Mouse (Mus musculus): Measurements from ENCODE around the gene Gsto2. TPM values are rescaled to one million over a fixed set of nuclear protein-coding genes. Genes with fewer than 3 reads are reported as not detected.

The Gsto2 gene
- polyA plus RNA-seq (2012; rRNA removed) = 0.08 and 0.28 TPM in 2 replicates
- polyA plus RNA-seq (2014; fragmentation: Nextera tagmentation; extraction: Ambion mirVana) = 0.11 and 0.37 TPM in 2 replicates

- Histone ChIP-seq H3K4me1 (replicated peaks; ENCODE audit: control insufficient read depth in 2 of 2, insufficient read depth in 2 of 2, low read length in 1 of 2) (peaks cover 4 to 8% of the 10 kb centered on the region in 2 experiments), H3K9me3 (ENCODE audit: control insufficient read depth, low read length) (no peaks in the 10 kb centered on the region), H3K9ac (replicated peaks) (peak within 1 kb of the TSS; percentile 70), H3K4me3 (ENCODE audit: insufficient read depth in 1 of 2, low read depth in 2 of 2, low read length in 2 of 2) (peak within 1 kb of the TSS; percentile 72 to 93), H3K4me2 (ENCODE audit: low read depth) (peak within 1 kb of the TSS; percentile 81), H3K27ac (no peak within 1 kb of the TSS), H3K36me3 (replicated peaks; ENCODE audit: control insufficient read depth, insufficient read depth, low read depth) (no peaks in the 10 kb centered on the region), H3K27me3 (ENCODE audit: control insufficient read depth, insufficient read depth, low read length) (no peaks in the 10 kb centered on the region)
- ATAC-seq (ENCODE audit: insufficient read depth) (peak; percentile 100), DNase-seq (ENCODE audit: low read depth in 3 of 3, low spot score in 3 of 3) (peak; percentile 86 to 88 (median 88))
- under 1% methylated on average over 49 of the region's 49 CpGs for WGBS (ENCODE audit: insufficient replicate concordance)
- TF ChIP-seq EP300 (IDR thresholded peaks at IDR 0.05; ENCODE audit: low read depth) = peak; percentile 35; the same call in 1 of the 2 replicates
- peak; percentile 70 for TF ChIP-seq CTCF (IDR thresholded peaks at IDR 0.05; ENCODE audit: low read depth)
Observed at GRCm38 (mm10) chr19:47865353-47865947, at the start of gene Gsto2. Gsto2 (plus strand) TSS chr19:47865534.

GRCm38 (mm10) chr19:47817692-47818091, 47.6 kb upstream of the Gsto2 start:
- no peaks in the 10 kb centered on the region for H3K4me1 ChIP-seq (replicated peaks; ENCODE audit: control insufficient read depth in 2 of 2, insufficient read depth in 2 of 2, low read length in 1 of 2)
- H3K9ac ChIP-seq (replicated peaks) = no peak overlapping the region
- ATAC-seq (ENCODE audit: insufficient read depth) (no peak), DNase-seq (ENCODE audit: low read depth in 3 of 3, low spot score in 3 of 3) (no peak)
- no peak for TF ChIP-seq EP300 (IDR thresholded peaks at IDR 0.05; ENCODE audit: low read depth)
- no peak for TF ChIP-seq CTCF (IDR thresholded peaks at IDR 0.05; ENCODE audit: low read depth)
- H3K27ac ChIP-seq = no peak overlapping the region
- no peaks in the 10 kb centered on the region for H3K9me3 ChIP-seq (ENCODE audit: control insufficient read depth, low read length)
- 66% methylated on average over 9 of the region's 9 CpGs for WGBS (ENCODE audit: insufficient replicate concordance)
- no peak overlapping the region for H3K4me3 ChIP-seq (ENCODE audit: insufficient read depth in 1 of 2, low read depth in 2 of 2, low read length in 2 of 2)
- no peak overlapping the region for H3K4me2 ChIP-seq (ENCODE audit: low read depth)
- no peaks in the 10 kb centered on the region for H3K27me3 ChIP-seq (ENCODE audit: control insufficient read depth, insufficient read depth, low read length)
- H3K36me3 ChIP-seq (replicated peaks; ENCODE audit: control insufficient read depth, insufficient read depth, low read depth) = no peaks in the 10 kb centered on the region

- ATAC-seq (ENCODE audit: insufficient read depth) = no peak
Observed at GRCm38 (mm10) chr19:47820832-47821493, 44.4 kb upstream of the Gsto2 start.

GRCm38 (mm10) chr19:47821494-47821872, 43.9 kb upstream of the Gsto2 start:
- no peak overlapping the region for H3K9ac ChIP-seq (replicated peaks)
- ATAC-seq (ENCODE audit: insufficient read depth) (no peak), DNase-seq (ENCODE audit: low read depth in 3 of 3, low spot score in 3 of 3) (no peak)
- no peaks in the 10 kb centered on the region for H3K4me1 ChIP-seq (replicated peaks; ENCODE audit: control insufficient read depth in 2 of 2, insufficient read depth in 2 of 2, low read length in 1 of 2)
- H3K4me2 ChIP-seq (ENCODE audit: low read depth) = no peak overlapping the region
- H3K9me3 ChIP-seq (ENCODE audit: control insufficient read depth, low read length) = no peaks in the 10 kb centered on the region
- no peak overlapping the region for H3K4me3 ChIP-seq (ENCODE audit: insufficient read depth in 1 of 2, low read depth in 2 of 2, low read length in 2 of 2)
- no peaks in the 10 kb centered on the region for H3K36me3 ChIP-seq (replicated peaks; ENCODE audit: control insufficient read depth, insufficient read depth, low read depth)
- TF ChIP-seq CTCF (IDR thresholded peaks at IDR 0.05; ENCODE audit: low read depth) (no peak), EP300 (IDR thresholded peaks at IDR 0.05; ENCODE audit: low read depth) (no peak)
- H3K27ac ChIP-seq = no peak overlapping the region
- 22% methylated on average over 7 of the region's 7 CpGs for WGBS (ENCODE audit: insufficient replicate concordance)
- H3K27me3 ChIP-seq (ENCODE audit: control insufficient read depth, insufficient read depth, low read length) = no peaks in the 10 kb centered on the region

More at GRCm38 (mm10) chr19:47820832-47821493, 44.4 kb upstream of the Gsto2 start:
- no peak overlapping the region for H3K27ac ChIP-seq
- no peaks in the 10 kb centered on the region for H3K4me1 ChIP-seq (replicated peaks; ENCODE audit: control insufficient read depth in 2 of 2, insufficient read depth in 2 of 2, low read length in 1 of 2)
- H3K36me3 ChIP-seq (replicated peaks; ENCODE audit: control insufficient read depth, insufficient read depth, low read depth) = no peaks in the 10 kb centered on the region
- H3K9ac ChIP-seq (replicated peaks) = no peak overlapping the region
- no peak overlapping the region for H3K4me2 ChIP-seq (ENCODE audit: low read depth)
- TF ChIP-seq EP300 (IDR thresholded peaks at IDR 0.05; ENCODE audit: low read depth) (no peak), CTCF (IDR thresholded peaks at IDR 0.05; ENCODE audit: low read depth) (peak; percentile 75)
- WGBS (ENCODE audit: insufficient replicate concordance) = 19% methylated on average over 8 of the region's 9 CpGs
- no peaks in the 10 kb centered on the region for H3K9me3 ChIP-seq (ENCODE audit: control insufficient read depth, low read length)
- no peaks in the 10 kb centered on the region for H3K27me3 ChIP-seq (ENCODE audit: control insufficient read depth, insufficient read depth, low read length)
- peak in 2 of 3 experiments; percentile 29 to 43 for DNase-seq (ENCODE audit: low read depth in 3 of 3, low spot score in 3 of 3)
- H3K4me3 ChIP-seq (ENCODE audit: insufficient read depth in 1 of 2, low read depth in 2 of 2, low read length in 2 of 2) = no peak overlapping the region

- Histone ChIP-seq H3K27me3 (ENCODE audit: control insufficient read depth, insufficient read depth, low read length) (no peaks in the 10 kb centered on the region), H3K4me1 (replicated peaks; ENCODE audit: control insufficient read depth in 2 of 2, insufficient read depth in 2 of 2, low read length in 1 of 2) (no peaks in the 10 kb centered on the region), H3K4me2 (ENCODE audit: low read depth) (no peak overlapping the region), H3K9ac (replicated peaks) (no peak overlapping the region), H3K36me3 (replicated peaks; ENCODE audit: control insufficient read depth, insufficient read depth, low read depth) (no peaks in the 10 kb centered on the region), H3K4me3 (ENCODE audit: insufficient read depth in 1 of 2, low read depth in 2 of 2, low read length in 2 of 2) (no peak overlapping the region), H3K27ac (no peak overlapping the region), H3K9me3 (ENCODE audit: control insufficient read depth, low read length) (no peaks in the 10 kb centered on the region)
- WGBS (ENCODE audit: insufficient replicate concordance) = 14% methylated on average over 8 of the region's 8 CpGs
- ATAC-seq (ENCODE audit: insufficient read depth) = no peak
- no peak for DNase-seq (ENCODE audit: low read depth in 3 of 3, low spot score in 3 of 3)
- TF ChIP-seq CTCF (IDR thresholded peaks at IDR 0.05; ENCODE audit: low read depth) (no peak), EP300 (IDR thresholded peaks at IDR 0.05; ENCODE audit: low read depth) (no peak)
Observed at GRCm38 (mm10) chr19:47822143-47822796, 43.1 kb upstream of the Gsto2 start.
